Mouse (Mus musculus) left cerebral cortex, postnatal 36 days (tissue): ENCODE measurements around the gene Pde4a. TPM values are rescaled to one million over a fixed set of nuclear protein-coding genes. Genes with fewer than 3 reads are reported as not detected.

ENCODE experiments used
- DNase-seq, 2 experiments: peaks; one replicate each; pipeline ENCODE4 v3.0.0; 2021 to 2022; ENCODE audit warnings: low spot score in 2 of 2, mixed read lengths in 1 of 2
- intact Hi-C: fragments of 180-260 bp; cut with DNase I; formaldehyde crosslinking; loops from one replicate; pipeline ENCODE4 v1.15.1; 2025
- total RNA-seq, 2 experiments: library from RNA; stranded (reverse); gene quantifications; 2 replicates each; pipeline ENCODE4 v1.2.3; 2021

Gene Pde4a
- total RNA-seq, 2 experiments from 2014 or later = 94.8 to 98.7 TPM

GRCm38 (mm10) chr9:21145431-21145830 lies 20.1 kb upstream of the Pde4a start:
- intact Hi-C loops = no loop called here

GRCm38 (mm10) chr9:21146722-21147121 lies 18.8 kb upstream of the Pde4a start:
- intact Hi-C loops = no loop called here
- DNase-seq = no peak

More at GRCm38 (mm10) chr9:21145431-21145830, 20.1 kb upstream of the Pde4a start:
- DNase-seq = no peak

- intact Hi-C loops = no loop called here
- no peak for DNase-seq
Observed at GRCm38 (mm10) chr9:21148427-21148826, 17.1 kb upstream of the Pde4a start.

- DNase-seq = no peak
- intact Hi-C loops = no loop called here
Observed at GRCm38 (mm10) chr9:21149077-21149653, 16.3 kb upstream of the Pde4a start.

- intact Hi-C loops = loop anchor here (5.0 kb wide), 1 partner anchor 67 kb away; no protein-coding TSS in a partner anchor
- peak; percentile 90 to 92 for DNase-seq
Observed at GRCm38 (mm10) chr9:21149654-21150419, 15.7 kb upstream of the Pde4a start, which contains the start of gene Cdc37. Gene Cdc37 (minus strand): TSS chr9:21149982.

GRCm38 (mm10) chr9:21152715-21153114 lies 12.8 kb upstream of the Pde4a start:
- DNase-seq = peak; percentile 75
- intact Hi-C loops = loop anchor here (2.0 to 5.0 kb wide), 2 partner anchors 16 to 65 kb away; no protein-coding TSS in a partner anchor

- intact Hi-C loops = loop anchor here (2.0 to 5.0 kb wide), 2 partner anchors 15 to 64 kb away; no protein-coding TSS in a partner anchor
- DNase-seq = no peak
Observed at GRCm38 (mm10) chr9:21153331-21153730, 12.2 kb upstream of the Pde4a start.

GRCm38 (mm10) chr9:21153833-21154232 lies 11.7 kb upstream of the Pde4a start:
- peak in 1 of 2 experiments; percentile 30 for DNase-seq
- intact Hi-C loops = loop anchor here (2.0 to 5.0 kb wide), 2 partner anchors 15 to 63 kb away; no protein-coding TSS in a partner anchor

- no peak for DNase-seq
- intact Hi-C loops = loop anchor here (5.0 kb wide), 1 partner anchor 63 kb away; no protein-coding TSS in a partner anchor
Observed at GRCm38 (mm10) chr9:21154787-21155186, 10.7 kb upstream of the Pde4a start.

- intact Hi-C loops = loop anchor here (5.0 kb wide), 1 partner anchor 36 kb away; no protein-coding TSS in a partner anchor
- DNase-seq = peak; percentile 94 to 98
Observed at GRCm38 (mm10) chr9:21161209-21161909, 4.2 kb upstream of the Pde4a start.

- DNase-seq = peak in 1 of 2 experiments; percentile 28
- intact Hi-C loops = loop anchor here (5.0 kb wide), 1 partner anchor 34 kb away; no protein-coding TSS in a partner anchor
Observed at GRCm38 (mm10) chr9:21163086-21164050, 2.1 kb upstream of the Pde4a start.

GRCm38 (mm10) chr9:21164072-21164471 lies 1.4 kb upstream of the Pde4a start:
- intact Hi-C loops = loop anchor here (5.0 kb wide), 1 partner anchor 33 kb away; no protein-coding TSS in a partner anchor

GRCm38 (mm10) chr9:21165952-21166451 lies 488 bp downstream of the Pde4a start:
- peak; percentile 52 to 68 for DNase-seq
- intact Hi-C loops = no loop called here

More at GRCm38 (mm10) chr9:21164072-21164471, 1.4 kb upstream of the Pde4a start:
- peak; percentile 77 to 84 for DNase-seq

- DNase-seq = no peak
- intact Hi-C loops = no loop called here
Observed at GRCm38 (mm10) chr9:21166516-21166915, 1.0 kb downstream of the Pde4a start.

- intact Hi-C loops = loop anchor here (2.0 kb wide), 1 partner anchor 15 kb away; no protein-coding TSS in a partner anchor
- no peak for DNase-seq
Observed at GRCm38 (mm10) chr9:21167140-21168097, 1.9 kb downstream of the Pde4a start.

GRCm38 (mm10) chr9:21168161-21169123 lies 2.9 kb downstream of the Pde4a start:
- intact Hi-C loops = loop anchor here (2.0 kb wide), 1 partner anchor 16 kb away; no protein-coding TSS in a partner anchor
- DNase-seq = peak; percentile 59 to 66
